Mouse (Mus musculus) limb, embryonic 13.5 days (tissue): ENCODE results near the gene Tubb3. TPM values are rescaled to one million over a fixed set of nuclear protein-coding genes. Genes with fewer than 3 reads are reported as not detected.

Experiments
- polyA plus RNA-seq: library from polyadenylated mRNA; unstranded; fragments of >200 nt; fragmentation: Nextera tagmentation; extraction: Ambion mirVana; gene quantifications from 2 replicates; pipeline ENCODE4 v1.2.1, GENCODE M21; 2015

The Tubb3 gene
- polyA plus RNA-seq, 1 experiment from 2014 or later = 6.9 TPM

Other genes with a start within 250 kb of the Tubb3 start
- gene Dpep1, start 225.2 kb upstream of the Tubb3 start, polyA plus RNA-seq = 2.4 and 2.5 TPM in 2 replicates
- gene Chmp1a, start 198.7 kb upstream of the Tubb3 start, polyA plus RNA-seq = 151 and 155 TPM in 2 replicates
- 4.9 and 7.0 TPM in 2 replicates for gene Spata33, start 198.6 kb upstream of the Tubb3 start, polyA plus RNA-seq
- gene Cdk10, start 186.6 kb upstream of the Tubb3 start, polyA plus RNA-seq = 37.9 and 39.9 TPM in 2 replicates
- 3.1 and 3.7 TPM in 2 replicates for gene Spata2l, start 175.2 kb upstream of the Tubb3 start, polyA plus RNA-seq
- gene Zfp276, start 157.2 kb upstream of the Tubb3 start, polyA plus RNA-seq = 28.4 and 29.1 TPM in 2 replicates
- 32.3 and 32.7 TPM in 2 replicates for gene Vps9d1, start 157.1 kb upstream of the Tubb3 start, polyA plus RNA-seq
- gene Fanca, start 92.8 kb upstream of the Tubb3 start, polyA plus RNA-seq = 26.4 and 27.2 TPM in 2 replicates
- gene Spire2, start 78.7 kb upstream of the Tubb3 start, polyA plus RNA-seq = 0.80 and 1.1 TPM in 2 replicates
- gene Tcf25, start 37.7 kb upstream of the Tubb3 start, polyA plus RNA-seq = 155 and 156 TPM in 2 replicates
- 0.05 TPM in 1 of 2 replicates, not detected in the other for gene Mc1r, start 4.3 kb upstream of the Tubb3 start, polyA plus RNA-seq
- 38.3 and 41.7 TPM in 2 replicates for gene Def8, start 12.1 kb downstream of the Tubb3 start, polyA plus RNA-seq
- 58.6 and 66.3 TPM in 2 replicates for gene Afg3l1, start 66.5 kb downstream of the Tubb3 start, polyA plus RNA-seq
- 12.8 and 13.4 TPM in 2 replicates for gene Dbndd1, start 104.0 kb downstream of the Tubb3 start, polyA plus RNA-seq
- 35.7 and 37.7 TPM in 2 replicates for gene Gas8, start 107.4 kb downstream of the Tubb3 start, polyA plus RNA-seq
- gene Rhou, start 242.5 kb downstream of the Tubb3 start, polyA plus RNA-seq = 7.7 and 8.4 TPM in 2 replicates